Mouse (Mus musculus): Measurements from ENCODE around the gene Slc24a1. TPM values are rescaled to one million over a fixed set of nuclear protein-coding genes. Genes with fewer than 3 reads are reported as not detected.

Gene Slc24a1
- polyA plus RNA-seq, 1 experiment = not detected

DNA sequence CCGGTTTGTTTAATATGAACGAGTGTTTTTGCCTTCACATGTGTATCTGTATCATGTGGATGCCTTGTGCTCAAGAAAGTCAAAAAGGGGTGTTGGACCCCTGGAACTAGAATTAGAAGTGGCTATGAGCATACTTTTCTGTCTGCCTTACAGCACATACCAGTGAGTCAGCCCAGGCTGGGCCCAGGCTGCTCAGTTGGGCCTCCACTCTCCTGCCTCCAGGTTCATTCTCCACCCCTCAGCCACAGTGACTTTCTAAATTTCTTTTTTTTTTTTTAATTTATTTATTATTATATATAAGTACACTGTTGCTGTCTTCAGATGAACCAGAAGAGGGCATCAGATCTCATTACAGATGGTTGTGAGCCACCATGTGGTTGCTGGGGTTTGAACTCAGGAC is 11.6 kb downstream of the Slc24a1 start:
- Histone ChIP-seq H3K4me1 (ENCODE audit: control insufficient read depth, insufficient read depth, low read length) (peaks cover 16% of the 10 kb centered on the region), H3K4me3 (ENCODE audit: insufficient read depth, low read length) (no peak overlapping the region), H3K27ac (ENCODE audit: insufficient read depth, low read depth, low read length) (no peak overlapping the region)
- TF ChIP-seq CTCF (IDR thresholded peaks at IDR 0.05; ENCODE audit: low read depth, low read length) (peak; percentile 23; the same call in 1 of the 2 replicates), POLR2A (IDR thresholded peaks at IDR 0.05; ENCODE audit: borderline replicate concordance, low read depth, low read length) (no peak)

DNA sequence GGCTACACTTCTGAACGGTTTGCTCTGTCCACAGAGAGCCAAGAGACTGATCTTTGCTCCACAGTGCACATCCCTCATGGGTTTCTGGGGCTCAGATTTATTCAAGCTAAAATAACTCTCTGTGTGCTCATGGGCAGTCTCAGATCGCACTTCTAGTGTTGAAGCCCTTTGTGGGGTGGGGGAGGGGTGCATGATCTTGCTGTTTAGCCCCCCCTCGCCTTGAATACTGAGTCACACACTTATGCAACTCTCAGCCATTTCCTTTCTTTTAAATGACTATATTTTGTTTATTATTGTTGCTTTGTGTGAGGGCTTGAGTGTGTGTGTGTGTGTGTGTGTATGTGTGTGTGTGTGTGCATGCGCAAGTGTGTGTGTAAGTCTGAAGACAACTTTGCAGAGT is 12.1 kb downstream of the Slc24a1 start:
- Histone ChIP-seq H3K27ac (ENCODE audit: insufficient read depth, low read depth, low read length) (no peak overlapping the region), H3K4me3 (ENCODE audit: insufficient read depth, low read length) (no peak overlapping the region), H3K4me1 (ENCODE audit: control insufficient read depth, insufficient read depth, low read length) (peaks cover 16% of the 10 kb centered on the region)
- TF ChIP-seq POLR2A (IDR thresholded peaks at IDR 0.05; ENCODE audit: borderline replicate concordance, low read depth, low read length) = no peak
- TF ChIP-seq CTCF (IDR thresholded peaks at IDR 0.05; ENCODE audit: low read depth, low read length) = no peak

DNA sequence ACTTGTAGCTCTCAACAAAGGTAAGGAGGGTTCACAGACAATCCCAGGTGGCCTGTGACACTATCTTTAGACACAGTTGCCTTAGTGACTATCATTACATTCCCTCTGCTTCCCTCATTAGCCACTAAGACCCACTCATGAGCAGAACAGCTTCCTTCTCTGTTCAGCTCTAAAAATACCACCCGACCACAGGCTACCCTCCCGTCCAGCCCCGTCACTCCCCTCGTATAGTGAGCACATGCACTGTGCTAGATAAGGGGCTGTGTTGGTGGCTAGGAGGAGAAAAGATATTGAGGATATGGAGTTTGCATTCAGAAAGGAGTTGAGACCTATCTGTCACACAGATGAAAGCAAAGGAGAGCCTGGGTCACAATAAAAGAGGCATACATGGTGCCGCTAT is 12.9 kb downstream of the Slc24a1 start:
- Histone ChIP-seq H3K4me3 (ENCODE audit: insufficient read depth, low read length) (no peak overlapping the region), H3K4me1 (ENCODE audit: control insufficient read depth, insufficient read depth, low read length) (peaks cover 16% of the 10 kb centered on the region), H3K27ac (ENCODE audit: insufficient read depth, low read depth, low read length) (no peak overlapping the region)
- TF ChIP-seq POLR2A (IDR thresholded peaks at IDR 0.05; ENCODE audit: borderline replicate concordance, low read depth, low read length) (no peak), CTCF (IDR thresholded peaks at IDR 0.05; ENCODE audit: low read depth, low read length) (no peak)

DNA sequence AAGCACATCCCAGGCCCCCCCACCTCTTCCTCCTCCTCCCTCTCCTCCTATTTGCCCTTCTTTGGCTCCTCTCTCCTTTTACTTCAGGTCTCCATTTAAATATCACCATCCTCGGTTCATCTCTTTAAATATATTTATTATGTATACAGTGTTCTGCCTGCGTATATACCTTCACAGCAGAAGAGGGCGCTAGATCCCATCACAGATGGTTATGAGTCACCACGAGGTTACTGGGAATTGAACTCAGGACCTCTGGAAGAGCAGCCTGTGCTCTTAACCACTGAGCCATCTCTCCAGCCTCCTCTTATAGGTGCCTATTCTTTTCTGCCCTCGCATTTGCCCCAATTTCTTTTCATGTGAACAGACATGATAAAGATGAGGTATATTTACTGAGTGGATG is 13.9 kb downstream of the Slc24a1 start:
- peaks cover 16% of the 10 kb centered on the region for H3K4me1 ChIP-seq (ENCODE audit: control insufficient read depth, insufficient read depth, low read length)

DNA sequence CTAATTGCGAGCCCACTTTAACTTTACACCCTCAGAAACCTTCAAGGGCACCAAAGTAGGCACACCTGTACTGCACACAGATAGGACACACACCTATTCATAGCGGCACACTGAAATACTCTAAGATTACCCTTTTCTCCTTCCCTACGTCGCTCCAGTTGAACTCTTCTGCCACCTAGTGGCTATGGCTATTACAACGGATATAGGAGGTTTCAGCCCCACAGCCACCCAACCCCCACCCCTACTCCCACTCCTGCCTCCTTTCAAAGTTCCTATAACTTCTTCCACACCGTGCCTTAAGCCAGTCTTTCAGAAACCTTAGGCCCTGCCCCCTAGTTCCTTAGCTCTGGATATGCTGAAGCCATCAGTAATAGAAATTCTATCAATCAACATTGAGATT is 14.9 kb downstream of the Slc24a1 start:
- TF ChIP-seq CTCF (IDR thresholded peaks at IDR 0.05; ENCODE audit: low read depth, low read length) = no peak; the same call in 1 of the 2 replicates
- TF ChIP-seq POLR2A (IDR thresholded peaks at IDR 0.05; ENCODE audit: borderline replicate concordance, low read depth, low read length) = no peak
- Histone ChIP-seq H3K4me1 (ENCODE audit: control insufficient read depth, insufficient read depth, low read length) (peaks cover 19% of the 10 kb centered on the region), H3K27ac (ENCODE audit: insufficient read depth, low read depth, low read length) (no peak overlapping the region), H3K4me3 (ENCODE audit: insufficient read depth, low read length) (no peak overlapping the region)

More for the DNA sequence above, 13.9 kb downstream of the Slc24a1 start:
- TF ChIP-seq POLR2A (IDR thresholded peaks at IDR 0.05; ENCODE audit: borderline replicate concordance, low read depth, low read length) = no peak
- TF ChIP-seq CTCF (IDR thresholded peaks at IDR 0.05; ENCODE audit: low read depth, low read length) = no peak
- Histone ChIP-seq H3K4me3 (ENCODE audit: insufficient read depth, low read length) (no peak overlapping the region), H3K27ac (ENCODE audit: insufficient read depth, low read depth, low read length) (no peak overlapping the region)

DNA sequence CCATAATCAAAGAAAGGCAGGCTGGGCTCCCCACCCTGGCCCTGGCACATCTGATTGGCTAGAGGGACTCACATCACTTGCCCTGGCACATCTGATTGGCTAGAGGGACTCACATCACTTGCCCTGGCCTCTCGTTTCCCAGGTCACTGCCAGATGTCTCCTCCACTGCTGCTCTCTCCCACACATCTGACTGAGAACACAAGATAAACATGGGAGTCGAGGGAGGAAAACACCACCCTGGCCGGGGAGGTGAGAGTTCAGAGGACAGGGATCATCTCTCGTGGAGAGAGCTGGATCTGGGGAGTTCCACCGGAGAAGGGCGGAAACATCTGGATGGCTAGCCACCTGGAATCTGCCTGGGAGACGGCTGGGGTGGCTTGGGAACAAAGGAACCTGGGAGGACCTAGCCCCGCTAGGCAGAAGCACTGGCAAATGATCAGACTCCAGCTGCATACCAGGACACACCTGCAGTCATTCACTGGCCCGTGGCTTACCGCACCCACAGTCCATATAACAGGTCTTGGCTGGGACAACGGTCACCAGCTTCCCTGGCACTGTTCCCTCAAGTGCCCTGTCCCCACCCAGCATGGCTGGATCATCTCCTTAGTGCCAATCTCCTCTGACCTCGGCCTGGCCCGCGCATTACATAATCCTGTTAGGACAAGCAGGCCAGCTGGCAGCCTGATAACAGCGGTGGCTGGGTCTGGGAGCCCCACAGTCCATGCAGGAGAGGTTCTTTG is 17.2 kb downstream of the Slc24a1 start:
- H3K4me1 ChIP-seq (ENCODE audit: control insufficient read depth, insufficient read depth, low read length) = peaks cover 17% of the 10 kb centered on the region

DNA sequence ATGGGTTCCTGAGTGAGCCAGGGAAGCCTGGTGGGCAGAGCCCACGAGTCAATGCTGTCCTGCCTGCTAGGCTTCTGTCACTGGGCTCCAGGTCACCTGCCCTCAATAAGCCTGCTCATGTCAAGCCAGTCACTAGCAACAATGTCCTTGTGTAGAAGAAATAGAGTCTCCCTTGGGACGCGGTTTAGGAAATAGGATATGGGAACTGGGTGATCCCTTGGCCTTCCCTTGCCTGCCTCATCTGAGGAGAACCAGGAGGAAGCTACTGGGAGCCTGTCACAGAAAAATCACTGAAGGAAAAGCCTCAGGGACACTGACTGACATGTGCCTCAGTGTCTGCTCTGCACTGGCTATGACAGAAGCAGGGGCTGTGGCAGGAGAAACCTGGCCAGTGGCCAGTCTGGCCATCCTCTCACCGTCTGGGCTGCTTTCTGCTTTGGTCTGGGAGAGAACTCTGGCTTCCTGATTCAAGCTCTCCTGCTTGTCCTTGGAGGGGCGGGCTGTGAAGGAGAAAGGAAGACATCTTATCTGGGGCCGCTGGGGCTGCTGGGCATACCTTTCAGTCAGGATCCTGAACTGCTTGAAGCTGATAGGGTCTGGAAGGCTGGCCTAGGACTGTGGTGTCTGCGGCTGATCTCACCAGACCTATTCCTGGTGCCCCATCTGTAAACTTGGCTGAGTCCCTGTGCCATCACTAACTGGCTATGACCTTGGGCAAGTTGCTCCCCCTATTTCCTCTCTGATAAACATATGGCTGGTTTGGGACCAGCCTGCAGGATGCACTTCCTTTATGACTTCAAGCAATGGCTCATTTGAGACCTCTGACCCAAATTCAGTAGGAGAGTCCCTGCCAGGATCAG is 19.4 kb downstream of the Slc24a1 start:
- no peak overlapping the region for H3K27ac ChIP-seq (ENCODE audit: insufficient read depth, low read depth, low read length)
- H3K4me1 ChIP-seq (ENCODE audit: control insufficient read depth, insufficient read depth, low read length) = peaks cover 11% of the 10 kb centered on the region
- no peak for TF ChIP-seq POLR2A (IDR thresholded peaks at IDR 0.05; ENCODE audit: borderline replicate concordance, low read depth, low read length)
- no peak for TF ChIP-seq CTCF (IDR thresholded peaks at IDR 0.05; ENCODE audit: low read depth, low read length)
- H3K4me3 ChIP-seq (ENCODE audit: insufficient read depth, low read length) = no peak overlapping the region

More for the DNA sequence above, 17.2 kb downstream of the Slc24a1 start:
- no peak overlapping the region for H3K27ac ChIP-seq (ENCODE audit: insufficient read depth, low read depth, low read length)
- H3K4me3 ChIP-seq (ENCODE audit: insufficient read depth, low read length) = no peak overlapping the region
- no peak for TF ChIP-seq CTCF (IDR thresholded peaks at IDR 0.05; ENCODE audit: low read depth, low read length)
- TF ChIP-seq POLR2A (IDR thresholded peaks at IDR 0.05; ENCODE audit: borderline replicate concordance, low read depth, low read length) = no peak

DNA sequence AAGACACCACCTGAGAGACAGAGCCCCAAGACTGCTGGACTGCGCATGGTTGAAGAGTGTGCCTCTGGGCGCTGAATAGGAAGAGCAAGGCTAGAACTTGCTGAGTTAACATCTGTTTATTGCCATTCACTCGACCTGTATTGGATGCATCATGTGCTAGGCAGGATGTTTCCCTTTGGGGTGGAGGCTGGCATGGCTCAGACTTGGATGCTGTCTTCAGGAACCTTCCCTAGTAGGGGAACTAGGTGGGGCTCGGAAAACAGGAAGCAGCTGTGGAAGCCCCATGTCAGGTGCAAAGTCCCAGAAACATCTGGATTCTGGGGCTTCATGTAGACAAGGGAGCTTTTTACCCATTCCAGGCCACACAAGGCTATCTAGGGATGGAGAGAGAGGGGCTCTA is 21.2 kb downstream of the Slc24a1 start:
- Histone ChIP-seq H3K4me3 (ENCODE audit: insufficient read depth, low read length) (no peak overlapping the region), H3K4me1 (ENCODE audit: control insufficient read depth, insufficient read depth, low read length) (peaks cover 22% of the 10 kb centered on the region), H3K27ac (ENCODE audit: insufficient read depth, low read depth, low read length) (no peak overlapping the region)
- no peak for TF ChIP-seq CTCF (IDR thresholded peaks at IDR 0.05; ENCODE audit: low read depth, low read length)
- no peak for TF ChIP-seq POLR2A (IDR thresholded peaks at IDR 0.05; ENCODE audit: borderline replicate concordance, low read depth, low read length)

DNA sequence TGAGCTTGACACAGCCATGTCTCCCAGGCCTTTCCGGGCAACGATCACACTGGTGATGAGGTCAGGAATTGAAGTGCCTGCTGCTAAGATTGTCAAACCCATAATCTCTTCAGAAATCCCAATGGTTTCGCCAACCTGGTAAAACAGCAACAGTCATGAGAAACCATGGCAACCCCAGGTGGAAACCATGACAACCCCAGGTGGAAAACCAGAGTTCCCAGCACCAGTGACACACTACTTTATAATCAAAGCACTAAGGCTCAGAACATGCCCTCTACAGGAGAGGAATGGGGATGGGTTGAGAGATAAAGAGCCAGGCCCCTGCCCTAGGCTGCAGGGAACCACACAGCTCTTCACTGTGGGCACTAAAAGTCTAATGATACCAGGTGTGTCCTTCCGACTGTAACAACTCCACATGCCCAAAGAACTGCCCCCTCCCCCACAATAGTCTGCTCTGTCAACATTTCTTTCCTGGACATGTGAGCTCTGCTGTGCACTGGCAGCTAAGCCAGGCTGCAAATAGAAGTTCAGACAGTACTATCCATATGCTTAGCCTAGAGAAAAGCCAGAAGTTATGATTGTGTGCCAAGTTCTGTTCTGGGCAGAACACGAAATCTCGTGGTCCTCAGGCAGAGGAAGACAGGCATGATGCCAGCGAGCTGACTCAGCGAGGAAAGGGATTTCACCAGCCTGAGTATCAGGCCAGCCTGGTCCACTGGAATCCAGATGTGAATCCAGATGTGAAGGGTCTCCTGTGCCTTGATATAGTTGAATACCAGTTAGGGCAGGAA is 25.0 kb downstream of the Slc24a1 start:
- Histone ChIP-seq H3K27ac (ENCODE audit: insufficient read depth, low read depth, low read length) (peak overlapping the region; percentile 61), H3K4me3 (ENCODE audit: insufficient read depth, low read length) (no peak overlapping the region), H3K4me1 (ENCODE audit: control insufficient read depth, insufficient read depth, low read length) (peaks cover 37% of the 10 kb centered on the region)
- TF ChIP-seq POLR2A (IDR thresholded peaks at IDR 0.05; ENCODE audit: borderline replicate concordance, low read depth, low read length) (no peak), CTCF (IDR thresholded peaks at IDR 0.05; ENCODE audit: low read depth, low read length) (no peak)
